Mouse (Mus musculus) stomach, embryonic 16.5 days (tissue): ENCODE measurements around the gene Dhx37. TPM values are rescaled to one million over a fixed set of nuclear protein-coding genes. Genes with fewer than 3 reads are reported as not detected.
A peak's percentile ranks its signal among the peaks of the same experiment; 100 is the strongest.
"Not testable (repeated sequence)": the region's sequence is repeated elsewhere in the genome, so short reads cannot be mapped to it uniquely, and the experiment has no call there.

Source experiments
- ATAC-seq: fragments of 200-750 bp; cut with Nextera tagmentation; 2 replicates; pipeline ENCODE4 v1.8.0; 2017; ENCODE audit warnings: moderate number of reproducible peaks, moderate TSS enrichment; ENCODE audit not compliant: insufficient read depth, low FRiP score
- H3K27ac ChIP-seq: fragments of 300-500 bp; sonication (generic); 2 replicates; pipeline ENCODE4 v1.5.1; 2014; ENCODE audit warnings: low read length
- H3K27me3 ChIP-seq: fragments of 300-500 bp; sonication (generic); 2 replicates; pipeline ENCODE4 v1.6.1; 2014; ENCODE audit warnings: low read length, control low read depth, mixed read lengths; ENCODE audit not compliant: control insufficient read depth, insufficient read depth
- H3K36me3 ChIP-seq: fragments of 300-500 bp; sonication (generic); 2 replicates; pipeline ENCODE4 v1.6.1; 2014; ENCODE audit warnings: low read length; ENCODE audit not compliant: control insufficient read depth, insufficient read depth
- H3K4me1 ChIP-seq: fragments of 300-500 bp; sonication (generic); 2 replicates; pipeline ENCODE4 v1.6.1; 2014; ENCODE audit warnings: low read length, control low read depth, mixed read lengths; ENCODE audit not compliant: control insufficient read depth, insufficient read depth
- H3K4me2 ChIP-seq: fragments of 300-500 bp; sonication (generic); 2 replicates; pipeline ENCODE4 v1.6.1; 2014; ENCODE audit warnings: low read depth, low read length, mixed read lengths
- H3K4me3 ChIP-seq: fragments of 300-500 bp; sonication (generic); replicated peaks from 2 replicates; pipeline ENCODE4 v1.5.1; 2014; ENCODE audit warnings: mild to moderate bottlenecking, low read length
- H3K9ac ChIP-seq: fragments of 300-500 bp; sonication (generic); 2 replicates; pipeline ENCODE4 v1.6.1; 2014; ENCODE audit warnings: low read length
- H3K9me3 ChIP-seq: fragments of 300-500 bp; sonication (generic); replicated peaks from 2 replicates; pipeline ENCODE4 v1.6.1; 2016; ENCODE audit warnings: low read length, control low read depth; ENCODE audit not compliant: control insufficient read depth
- WGBS: fragments of 180-500 bp; shearing (Covaris S2); extraction: QIAGEN DNeasy Blood & Tissue Kit; methylation state at CpG from one replicate; pipeline ENCODE4 v1.1.7; 2014; 5-methylcytosine and 5-hydroxymethylcytosine counted together
- polyA plus RNA-seq: library from polyadenylated mRNA; unstranded; fragments of >200 nt; fragmentation: Nextera tagmentation; extraction: Ambion mirVana; gene quantifications from 2 replicates; pipeline ENCODE4 v1.2.1, GENCODE M21; 2015

Dhx37 gene
- polyA plus RNA-seq, 1 experiment from 2014 or later = 8.4 TPM

DNA sequence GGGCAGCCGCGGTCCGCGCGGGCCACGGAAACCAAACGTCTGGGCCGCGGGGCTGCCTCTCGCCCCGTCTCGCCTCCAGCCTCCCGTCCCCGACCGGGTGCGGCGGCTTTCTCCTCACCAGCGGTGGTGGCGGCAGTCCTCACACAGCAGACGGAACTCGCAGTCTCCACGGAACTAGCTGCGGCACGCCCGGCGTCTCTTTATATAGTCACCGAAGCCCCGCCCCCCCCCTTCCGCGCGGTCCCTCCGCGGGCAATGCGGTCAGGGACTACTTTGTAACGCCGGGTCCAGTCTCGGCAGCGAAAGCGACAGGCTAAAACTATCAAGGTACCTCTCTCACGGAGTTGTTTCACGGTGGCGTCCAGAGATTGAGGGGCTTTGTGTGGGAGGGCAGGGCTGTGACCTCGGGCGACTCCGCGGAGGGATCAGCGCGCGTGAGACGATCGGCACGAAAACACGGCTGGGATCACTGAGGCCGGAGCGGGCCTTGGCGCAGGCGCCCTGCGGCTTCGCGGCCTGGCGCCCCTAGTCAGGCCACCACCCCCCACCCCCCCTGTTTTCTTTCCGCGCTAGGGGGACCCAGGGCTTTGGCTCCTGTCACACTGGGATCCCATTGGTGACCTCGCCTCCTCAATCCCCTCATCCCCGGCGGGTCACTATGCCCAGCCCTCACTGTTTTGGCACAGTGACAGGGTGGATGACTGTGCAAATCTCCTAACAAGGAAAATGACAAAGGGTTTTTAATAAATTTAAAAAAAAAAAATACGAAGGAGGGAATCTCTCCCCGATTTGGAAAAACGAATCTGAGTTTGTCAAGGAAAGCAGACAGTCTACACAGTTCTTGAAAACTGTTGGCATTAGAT, 44.1 kb downstream of the Dhx37 start, which contains the start of gene Ubc:
TSS of gene Ubc (minus strand) at position 624 of the 863 bp plus-strand sequence.
- peak; percentile 18; the same call in 1 of the 2 replicates for ATAC-seq
- H3K27ac ChIP-seq = peak within 1 kb of the TSS; percentile 98
- H3K9me3 ChIP-seq = no peaks in the 10 kb centered on the region
- no peaks in the 10 kb centered on the region for H3K27me3 ChIP-seq
- H3K36me3 ChIP-seq = 0 out of 2 replicates have a peak, but pooled peaks cover 11% of the 10 kb centered on the region
- H3K9ac ChIP-seq = peak within 1 kb of the TSS; percentile 100
- peak within 1 kb of the TSS; percentile 99 for H3K4me3 ChIP-seq
- peaks cover 30% of the 10 kb centered on the region for H3K4me1 ChIP-seq
- H3K4me2 ChIP-seq = peak within 1 kb of the TSS; percentile 91
- under 1% methylated on average over 69 of the region's 69 CpGs for WGBS

DNA sequence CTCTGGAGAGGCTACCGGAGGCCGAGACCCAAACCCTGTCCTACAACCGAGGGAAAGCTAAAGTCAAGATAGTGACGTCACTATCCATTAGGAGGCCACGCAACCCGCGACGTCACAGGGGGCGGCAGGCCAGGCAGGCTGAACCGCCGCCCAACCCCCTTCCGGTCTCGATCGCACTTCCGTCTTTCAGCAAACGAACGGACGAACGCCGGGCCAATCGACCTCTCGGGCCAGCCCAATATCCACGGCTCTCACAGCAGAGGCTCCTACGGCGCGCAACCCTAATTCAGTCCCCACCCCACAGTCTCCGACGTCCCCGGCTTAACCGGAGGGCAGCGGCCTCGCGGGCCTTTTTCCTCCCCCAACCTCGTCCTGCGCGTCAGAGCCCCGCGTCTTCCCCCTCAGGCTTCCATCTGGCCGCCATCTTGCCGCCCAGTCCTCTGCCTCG, 44.8 kb downstream of the Dhx37 start, which contains the start of gene Gm10382:
TSS of gene Gm10382 (plus strand) at position 192 of the 448 bp plus-strand sequence.
- peak; percentile 1; the same call in 1 of the 2 replicates for ATAC-seq

DNA sequence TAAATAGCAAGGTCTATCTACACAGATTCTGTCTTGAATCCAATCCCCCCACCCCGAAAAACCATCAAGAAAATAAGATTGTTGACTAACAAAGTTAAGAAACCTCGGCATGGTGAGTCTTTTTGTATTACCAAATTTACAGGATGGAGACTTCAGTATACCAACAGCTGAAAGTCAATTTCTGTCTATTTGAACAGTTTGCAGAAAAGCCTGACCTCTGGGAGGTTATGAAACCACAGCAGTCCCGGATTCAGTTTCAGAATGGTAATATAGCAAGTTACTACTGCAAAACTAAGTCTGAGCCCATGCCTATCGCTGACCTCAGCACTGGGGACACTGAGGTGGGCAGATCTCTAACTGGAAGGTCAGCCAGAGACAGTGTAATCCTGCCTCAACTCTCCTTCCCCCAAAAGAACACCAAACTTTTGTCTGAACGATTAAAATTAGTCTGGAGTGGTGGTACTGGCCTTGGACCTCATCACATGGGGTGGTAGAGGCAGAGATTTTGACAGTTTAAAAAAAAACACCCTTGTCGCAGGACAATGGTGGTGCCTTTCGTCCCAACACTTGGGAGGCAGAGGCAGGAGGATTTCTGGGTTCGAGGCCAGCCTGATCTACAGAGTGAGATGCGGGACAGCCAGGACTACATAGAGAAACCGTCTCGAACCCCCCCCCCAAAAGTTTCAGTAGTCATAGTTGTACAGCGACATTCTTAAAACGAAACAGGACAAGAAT, 45.4 kb downstream of the Dhx37 start:
- peak overlapping the region; percentile 98 for H3K27ac ChIP-seq
- H3K9ac ChIP-seq = peak overlapping the region; percentile 100
- peak overlapping the region; percentile 91 for H3K4me2 ChIP-seq
- no peak for ATAC-seq
- peak overlapping the region; percentile 99 for H3K4me3 ChIP-seq
- 17% methylated on average over 13 of the region's 13 CpGs for WGBS
- no peaks in the 10 kb centered on the region for H3K9me3 ChIP-seq
- H3K36me3 ChIP-seq = 0 out of 2 replicates have a peak, but pooled peaks cover 11% of the 10 kb centered on the region
- no peaks in the 10 kb centered on the region for H3K27me3 ChIP-seq
- peaks cover 21% of the 10 kb centered on the region for H3K4me1 ChIP-seq

More for the DNA sequence above, 44.8 kb downstream of the Dhx37 start, which contains the start of gene Gm10382:
- Histone ChIP-seq H3K27me3 (no peaks in the 10 kb centered on the region), H3K4me2 (peak within 1 kb of the TSS; percentile 91), H3K4me3 (peak within 1 kb of the TSS; percentile 99), H3K4me1 (peaks cover 26% of the 10 kb centered on the region), H3K9me3 (no peaks in the 10 kb centered on the region), H3K9ac (peak within 1 kb of the TSS; percentile 100), H3K27ac (peak within 1 kb of the TSS; percentile 98), H3K36me3 (0 out of 2 replicates have a peak, but pooled peaks cover 11% of the 10 kb centered on the region)
- WGBS = under 1% methylated on average over 41 of the region's 41 CpGs

DNA sequence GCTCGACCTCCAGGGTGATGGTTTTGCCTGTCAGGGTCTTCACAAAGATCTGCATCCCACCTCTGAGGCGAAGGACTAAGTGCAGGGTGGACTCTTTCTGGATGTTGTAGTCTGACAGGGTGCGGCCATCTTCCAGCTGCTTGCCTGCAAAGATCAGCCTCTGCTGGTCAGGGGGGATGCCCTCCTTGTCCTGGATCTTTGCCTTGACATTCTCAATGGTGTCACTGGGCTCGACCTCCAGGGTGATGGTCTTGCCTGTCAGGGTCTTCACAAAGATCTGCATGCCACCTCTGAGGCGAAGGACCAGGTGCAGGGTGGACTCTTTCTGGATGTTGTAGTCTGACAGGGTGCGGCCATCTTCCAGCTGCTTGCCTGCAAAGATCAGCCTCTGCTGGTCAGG, 46.6 kb downstream of the Dhx37 start:
- H3K27ac ChIP-seq, H3K9me3 ChIP-seq, H3K4me3 ChIP-seq, H3K9ac ChIP-seq, ATAC-seq, H3K4me2 ChIP-seq, H3K27me3 ChIP-seq: not testable (repeated sequence)
- WGBS = 81% methylated on average over 4 of the region's 6 CpGs
- H3K36me3 ChIP-seq = 0 out of 2 replicates have a peak, but pooled peaks cover 11% of the 10 kb centered on the region
- H3K4me1 ChIP-seq = peaks cover 16% of the 10 kb centered on the region

DNA sequence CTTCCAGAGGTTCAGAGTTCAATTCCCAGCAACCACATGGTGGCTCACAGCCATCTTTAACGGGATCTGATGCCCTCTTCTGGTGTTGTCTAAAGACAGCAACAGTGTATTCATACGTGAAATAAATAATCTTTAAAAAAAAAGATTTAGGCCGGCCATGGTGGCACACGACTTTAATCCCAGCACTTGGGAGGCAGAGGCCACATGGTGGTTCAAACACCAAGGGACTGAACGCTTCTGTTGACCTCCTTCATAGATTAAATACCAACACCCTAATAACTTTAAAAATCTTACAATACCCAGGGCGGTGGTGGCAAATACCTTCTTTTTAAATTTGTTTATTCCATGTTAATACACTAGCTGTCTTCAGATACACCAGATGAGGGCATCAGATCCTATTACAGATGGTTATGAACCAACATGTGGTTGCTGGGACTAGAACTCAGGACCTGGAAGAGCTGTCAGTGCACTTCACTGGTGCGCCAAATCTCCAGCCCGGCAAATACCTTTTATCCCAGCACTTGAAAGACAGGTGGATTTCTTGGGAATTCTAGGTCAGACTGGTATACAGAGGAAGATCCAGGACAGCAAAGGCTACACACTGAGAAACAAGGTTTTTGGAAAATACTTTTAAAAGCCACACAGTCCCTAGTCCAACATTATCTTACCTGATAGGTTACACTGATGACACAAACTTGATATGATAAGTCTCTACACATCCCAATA, 48.5 kb downstream of the Dhx37 start:
- Histone ChIP-seq H3K4me1 (peaks cover 12% of the 10 kb centered on the region), H3K36me3 (0 out of 2 replicates have a peak, but pooled peaks cover 11% of the 10 kb centered on the region), H3K4me2 (peak overlapping the region; percentile 22), H3K4me3 (no peak overlapping the region), H3K27me3 (no peaks in the 10 kb centered on the region), H3K9me3 (no peaks in the 10 kb centered on the region), H3K9ac (no peak overlapping the region), H3K27ac (no peak overlapping the region)
- no peak for ATAC-seq
- WGBS = 63% methylated on average over 8 of the region's 8 CpGs

DNA sequence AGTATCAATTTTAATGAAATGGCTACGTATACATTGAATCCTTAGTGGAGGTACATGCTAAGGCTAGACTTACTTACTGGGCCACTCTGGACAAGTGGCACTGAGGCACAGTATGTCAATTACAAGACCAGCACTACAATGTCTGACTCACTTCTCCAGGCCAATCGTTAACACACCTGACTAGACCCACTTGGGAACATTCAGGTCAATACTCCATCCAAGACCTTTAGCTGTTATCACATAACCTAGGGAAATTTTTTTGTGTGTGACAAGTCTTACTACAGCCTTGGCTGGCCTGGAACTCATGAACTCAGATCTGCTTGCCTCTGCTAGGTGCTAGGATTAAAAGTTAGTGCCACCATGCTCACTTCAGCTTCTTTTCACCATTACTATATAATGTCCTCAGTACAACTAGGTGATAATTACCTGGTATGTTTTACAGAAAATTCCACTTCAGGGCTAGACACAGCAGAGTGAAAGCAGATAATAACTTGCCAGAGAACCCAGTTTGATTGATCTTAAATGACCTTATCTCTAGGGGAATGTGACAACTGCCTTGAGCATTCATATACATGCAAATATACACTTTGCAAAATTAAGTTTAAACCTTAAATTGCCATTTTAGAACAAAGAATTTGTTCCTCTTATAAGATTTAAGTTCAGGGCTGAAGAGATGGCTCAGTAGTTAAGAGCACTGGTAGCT, 49.3 kb downstream of the Dhx37 start:
- no peak overlapping the region for H3K9ac ChIP-seq
- H3K4me3 ChIP-seq = no peak overlapping the region
- H3K27ac ChIP-seq = no peak overlapping the region
- ATAC-seq = no peak
- no peaks in the 10 kb centered on the region for H3K9me3 ChIP-seq
- 0 out of 2 replicates have a peak, but pooled peaks cover 11% of the 10 kb centered on the region for H3K36me3 ChIP-seq
- no peak overlapping the region for H3K4me2 ChIP-seq
- peaks cover 12% of the 10 kb centered on the region for H3K4me1 ChIP-seq
- no peaks in the 10 kb centered on the region for H3K27me3 ChIP-seq
- WGBS = 71% methylated on average over 2 of the region's 2 CpGs

DNA sequence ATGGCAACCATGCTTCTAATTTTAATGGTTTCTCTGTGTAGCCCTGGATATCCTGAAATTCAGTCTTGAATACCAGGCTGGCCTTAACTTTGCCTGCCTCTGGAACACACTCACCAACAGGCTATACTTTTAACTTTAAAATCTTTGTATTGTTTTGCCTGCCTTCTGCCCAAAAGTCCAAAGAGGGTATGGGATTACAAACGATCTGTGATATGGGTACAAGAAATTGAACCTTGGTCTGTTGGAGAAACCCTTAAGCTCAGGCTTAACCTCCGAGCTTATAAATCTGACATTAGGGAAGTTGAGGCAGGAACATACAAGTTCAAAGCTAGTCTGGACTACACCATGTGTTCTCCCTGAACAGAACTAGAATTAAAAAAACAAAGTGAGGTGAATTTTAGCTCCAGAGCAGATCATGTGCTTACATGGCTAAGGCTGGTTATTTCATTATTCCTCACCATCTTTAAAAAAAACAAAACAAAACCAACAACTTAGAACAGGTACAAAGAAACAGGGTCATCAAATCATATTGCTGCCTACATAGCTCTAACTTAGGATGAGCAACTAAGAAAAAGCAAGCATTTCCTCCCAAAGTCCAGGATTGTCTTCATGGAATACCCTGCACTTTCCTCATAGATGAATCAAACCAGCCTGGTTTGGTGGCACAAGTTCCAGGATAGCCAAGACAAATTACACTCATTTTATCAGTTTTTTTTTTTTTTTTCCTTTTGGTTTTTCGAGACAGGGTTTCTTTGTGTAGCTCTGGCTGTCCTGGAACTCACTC, 50.1 kb downstream of the Dhx37 start:
- Histone ChIP-seq H3K4me1 (peaks cover 12% of the 10 kb centered on the region), H3K9ac (no peak overlapping the region), H3K27ac (no peak overlapping the region), H3K36me3 (0 out of 2 replicates have a peak, but pooled peaks cover 11% of the 10 kb centered on the region), H3K27me3 (no peaks in the 10 kb centered on the region), H3K4me2 (no peak overlapping the region), H3K4me3 (no peak overlapping the region), H3K9me3 (no peaks in the 10 kb centered on the region)
- no peak for ATAC-seq
- WGBS = 62% methylated on average over 3 of the region's 3 CpGs
